Mouse (Mus musculus): ENCODE data around the gene Stk40.

Stk40 gene

DNA sequence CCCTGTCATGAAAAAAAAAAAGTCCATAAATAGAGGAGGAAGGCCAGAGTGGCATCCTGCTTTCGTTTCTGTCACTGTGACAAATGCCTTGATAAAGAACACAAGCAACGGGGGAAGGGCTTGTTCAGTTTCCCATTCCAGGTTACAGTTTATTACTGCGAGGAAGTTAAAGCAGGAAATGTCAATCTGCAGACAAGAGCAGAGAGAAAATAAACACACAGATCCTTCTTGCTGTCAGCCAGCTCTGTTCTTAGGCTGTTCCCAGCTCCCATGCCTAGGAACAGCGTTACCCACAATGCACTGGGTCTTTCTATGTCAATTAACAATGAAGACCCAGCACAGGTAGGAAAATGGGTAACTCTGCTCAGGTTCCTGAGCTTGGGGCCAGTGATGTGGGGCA, 51.4 kb downstream of the Stk40 start:
- 65% methylated on average over 4 of the region's 4 CpGs for WGBS

DNA sequence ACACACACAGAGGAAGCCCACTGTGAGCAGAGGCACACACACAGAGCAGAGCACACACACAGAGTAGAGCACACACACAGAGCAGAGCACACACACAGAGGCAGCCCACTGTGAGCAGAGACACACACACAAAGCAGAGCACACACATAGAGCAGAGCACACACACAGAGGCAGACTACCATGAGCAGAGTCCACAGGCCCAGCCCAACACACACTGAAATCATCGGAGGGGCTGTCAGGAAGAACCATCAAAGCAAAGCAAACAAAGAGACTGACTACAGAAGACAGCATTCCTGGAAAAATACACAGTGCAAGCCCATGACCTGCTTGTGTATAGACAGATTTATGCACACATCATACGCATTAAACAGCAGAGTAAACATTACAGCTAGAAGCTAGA, 52.1 kb downstream of the Stk40 start:
- WGBS = 68% methylated on average over 2 of the region's 2 CpGs

DNA sequence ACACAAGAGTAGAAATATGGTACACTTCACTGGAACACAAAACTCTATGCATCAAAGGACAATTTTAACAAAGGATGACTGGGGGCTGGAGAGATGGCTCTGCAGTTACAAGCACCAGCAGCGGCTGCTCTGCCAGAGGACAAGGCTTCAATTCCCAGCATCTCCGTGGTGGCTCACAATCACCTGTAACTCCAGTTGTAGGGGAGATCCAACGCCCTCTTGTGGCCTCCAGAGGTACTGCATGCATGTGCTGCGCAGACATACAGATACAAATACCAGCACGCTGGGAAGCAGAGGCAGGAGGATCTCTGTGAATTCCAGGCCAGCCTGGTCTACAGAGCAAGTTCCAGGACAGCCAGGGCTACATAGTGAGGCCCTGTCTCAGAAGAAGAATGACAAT, 52.9 kb downstream of the Stk40 start:
- 63% methylated on average over 5 of the region's 5 CpGs for WGBS

DNA sequence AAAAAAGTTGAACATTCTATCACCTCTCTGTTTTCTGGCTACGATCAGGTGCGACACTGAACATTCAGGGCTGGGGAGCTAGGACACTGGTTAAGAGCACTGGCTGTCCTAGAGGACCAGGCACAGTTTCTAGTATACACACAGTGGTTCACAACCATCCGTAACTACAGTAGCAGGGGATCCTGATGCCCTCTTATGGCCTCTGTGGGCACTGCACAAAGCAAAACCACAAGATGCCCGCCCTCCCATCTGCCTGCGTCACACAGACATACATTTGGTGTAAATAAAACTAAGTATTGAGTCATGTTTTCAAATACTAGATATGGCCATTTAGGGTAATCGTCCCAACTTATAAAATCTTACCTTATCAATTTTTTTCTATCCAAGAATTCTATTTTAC, 53.8 kb downstream of the Stk40 start:
- WGBS = 94% methylated on average over 6 of the region's 6 CpGs

DNA sequence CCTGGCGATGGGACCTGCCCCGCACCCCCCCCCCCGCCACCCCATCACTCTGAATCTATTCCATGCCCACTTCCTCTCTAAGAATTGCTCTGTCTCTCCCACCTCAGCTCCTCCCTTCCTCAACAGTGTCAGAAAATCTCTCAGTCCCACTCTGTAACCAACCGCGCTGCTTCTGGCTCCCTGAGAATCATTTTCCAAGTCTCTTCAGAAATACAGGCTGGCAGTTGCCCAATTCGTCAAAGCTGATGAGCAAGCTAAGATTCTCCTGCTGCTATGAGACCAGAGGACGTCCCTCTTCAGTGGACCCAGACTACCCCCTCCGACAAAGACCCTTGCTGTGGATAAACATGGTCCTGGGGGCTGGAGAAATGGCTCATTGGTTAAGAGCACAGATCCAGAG, 55.7 kb downstream of the Stk40 start:
- WGBS = 45% methylated on average over 8 of the region's 8 CpGs

DNA sequence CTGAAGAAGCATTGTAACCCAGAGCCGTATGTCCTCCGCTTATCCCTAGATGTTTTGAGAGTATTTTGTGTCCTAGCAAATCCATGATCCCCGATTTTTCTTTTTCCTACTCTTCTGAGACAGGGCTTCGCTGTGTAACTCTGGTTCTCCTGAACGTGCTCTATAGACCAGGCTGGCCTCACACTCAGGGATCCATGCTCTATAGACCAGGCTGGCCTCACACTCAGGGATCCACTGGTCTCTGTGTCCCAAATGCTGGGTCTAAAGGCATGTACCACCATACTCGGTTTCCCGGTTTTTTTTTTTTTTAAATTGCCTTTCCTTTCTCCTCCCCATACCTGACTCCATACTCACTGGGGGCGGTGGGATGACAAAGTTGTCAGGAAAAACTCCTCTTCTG, 57.2 kb downstream of the Stk40 start:
- 92% methylated on average over 8 of the region's 8 CpGs for WGBS

DNA sequence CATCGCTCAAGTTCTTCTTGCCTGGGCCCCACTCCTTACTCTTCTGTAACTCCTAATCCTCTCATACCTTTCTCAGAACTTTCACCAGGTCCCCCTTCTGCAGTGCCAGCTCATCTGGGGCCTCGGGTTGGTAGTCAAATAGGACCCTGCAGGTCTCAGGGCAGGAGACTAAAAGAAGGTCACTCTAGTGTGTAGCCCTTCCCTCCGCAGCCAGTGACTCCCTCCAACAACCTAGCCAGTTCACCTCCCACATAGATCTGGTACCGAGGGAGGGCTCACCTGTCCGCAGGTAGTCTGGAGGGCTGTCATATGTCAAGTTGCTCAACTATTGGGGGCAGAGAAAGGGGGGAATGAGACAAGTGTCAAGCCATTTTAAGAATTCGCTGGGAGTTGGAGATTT, 57.7 kb downstream of the Stk40 start:
- 86% methylated on average over 6 of the region's 6 CpGs for WGBS

DNA sequence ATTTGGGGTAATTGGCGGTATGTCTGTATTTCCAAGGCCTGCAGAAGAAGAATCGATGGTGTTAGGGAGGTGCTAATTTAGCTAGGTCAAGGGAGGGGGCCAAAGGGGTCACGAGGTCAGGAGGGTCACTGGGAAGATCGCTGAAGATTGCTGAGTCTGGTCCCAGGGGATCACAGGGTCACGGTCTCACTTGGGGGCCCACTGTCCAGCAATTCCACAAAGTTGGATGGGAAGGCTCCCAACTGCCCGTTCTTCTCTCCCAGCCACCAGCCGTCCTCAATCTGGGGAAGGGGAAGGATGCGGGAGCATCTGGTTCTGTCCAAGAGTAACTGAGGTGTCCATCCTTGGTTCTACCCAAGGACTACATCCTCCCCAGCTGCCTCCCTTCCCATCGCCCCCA, 58.2 kb downstream of the Stk40 start:
- WGBS = 82% methylated on average over 9 of the region's 9 CpGs

DNA sequence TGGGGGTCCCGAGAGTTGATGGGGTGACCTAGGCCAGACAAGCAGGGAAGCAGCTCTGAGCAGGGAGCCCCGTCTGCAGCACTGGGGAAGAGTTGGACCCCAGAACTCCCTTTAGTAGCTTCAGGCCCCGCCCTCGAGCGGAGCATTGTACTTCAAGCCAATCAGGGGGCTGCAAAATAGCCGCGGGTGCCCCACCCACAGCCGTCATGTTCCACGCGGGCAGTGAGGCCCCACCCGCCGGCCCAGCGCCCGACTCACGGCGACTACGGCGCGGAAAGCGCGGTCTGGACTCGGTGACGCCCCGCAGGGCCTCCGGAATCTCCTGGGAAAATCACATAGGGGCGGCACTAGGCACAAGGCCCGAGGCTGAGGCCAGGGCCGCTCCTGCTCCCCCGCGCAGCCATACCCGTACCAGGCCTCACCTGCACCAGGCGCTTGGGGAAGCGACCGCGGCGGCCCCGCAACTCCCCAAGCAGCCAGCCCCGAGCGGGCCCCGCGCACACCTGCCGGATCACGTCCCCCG, 58.8 kb downstream of the Stk40 start:
- under 1% methylated on average over 44 of the region's 44 CpGs for WGBS

DNA sequence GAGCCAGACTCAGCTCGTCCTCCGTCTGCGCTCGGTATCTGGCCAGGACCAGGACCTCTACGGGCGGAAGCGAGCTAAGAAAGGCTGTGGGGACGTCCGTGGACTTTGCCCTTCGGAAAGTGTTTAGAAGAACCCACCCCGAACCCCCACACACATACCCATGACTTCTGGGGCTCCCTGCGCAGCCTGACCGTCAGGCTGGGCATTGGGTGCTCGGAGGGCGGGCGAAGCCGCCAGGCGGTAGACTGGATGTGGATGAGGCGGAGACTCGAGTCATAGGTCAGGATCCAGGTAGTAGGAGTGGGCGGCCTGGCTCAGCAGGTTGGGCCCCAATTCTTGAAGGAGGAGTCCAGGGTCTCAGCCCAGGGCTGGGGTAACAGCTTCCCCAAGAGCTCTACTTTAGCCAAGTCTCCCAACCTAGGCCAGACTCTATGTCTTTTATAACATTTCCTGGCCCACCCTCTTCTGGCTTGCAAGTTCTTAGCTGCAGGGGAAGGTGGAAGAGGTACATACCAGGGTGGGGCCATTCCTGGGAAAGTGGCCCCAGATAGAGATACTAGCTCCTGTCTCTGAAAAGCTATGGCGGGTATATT, 59.4 kb downstream of the Stk40 start, which contains the start of gene Sh3d21:
Sh3d21 (minus strand) TSS at position 425 of the 593 bp plus-strand sequence.
- WGBS = 20% methylated on average over 22 of the region's 22 CpGs

DNA sequence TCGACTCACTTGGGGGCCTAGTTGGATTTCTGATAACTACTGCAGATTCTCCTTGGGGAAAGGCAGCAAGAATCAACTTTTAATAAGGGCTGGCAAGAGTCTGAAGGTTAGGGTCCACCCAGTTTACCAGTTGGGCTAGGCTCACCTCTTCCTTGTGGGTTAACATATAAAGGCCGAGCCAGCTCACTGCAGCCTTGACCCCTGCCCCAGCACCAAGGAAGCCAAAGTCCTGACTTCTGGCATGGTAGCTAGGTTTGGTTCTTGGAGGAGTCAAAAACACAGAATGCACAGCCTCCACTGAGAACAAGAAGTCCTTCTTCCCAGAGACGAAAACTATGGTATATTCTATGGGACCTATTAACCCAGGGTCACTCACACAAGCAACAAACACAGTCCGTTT, 59.9 kb downstream of the Stk40 start:
- 74% methylated on average over 4 of the region's 4 CpGs for WGBS

DNA sequence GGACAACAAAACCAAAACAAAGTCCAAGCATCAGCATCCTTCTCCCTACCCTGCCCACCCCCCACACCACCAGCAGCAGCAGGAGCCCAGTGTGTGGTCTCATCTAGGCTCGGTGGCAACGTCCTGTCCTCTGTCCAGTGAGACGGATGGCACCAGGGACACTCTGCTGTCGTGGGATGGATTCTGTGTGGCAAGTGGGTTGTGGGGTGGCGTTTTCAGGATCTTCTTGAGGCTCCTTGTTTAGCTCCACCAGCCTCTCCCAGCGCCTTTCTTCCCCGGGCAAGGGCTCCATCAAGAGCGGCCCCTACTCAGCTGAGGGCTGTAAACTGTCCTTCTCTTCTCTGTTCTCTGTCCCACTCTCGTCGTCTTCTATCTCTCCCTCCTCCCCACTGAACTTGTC, 61.3 kb downstream of the Stk40 start:
- WGBS = 69% methylated on average over 10 of the region's 10 CpGs

DNA sequence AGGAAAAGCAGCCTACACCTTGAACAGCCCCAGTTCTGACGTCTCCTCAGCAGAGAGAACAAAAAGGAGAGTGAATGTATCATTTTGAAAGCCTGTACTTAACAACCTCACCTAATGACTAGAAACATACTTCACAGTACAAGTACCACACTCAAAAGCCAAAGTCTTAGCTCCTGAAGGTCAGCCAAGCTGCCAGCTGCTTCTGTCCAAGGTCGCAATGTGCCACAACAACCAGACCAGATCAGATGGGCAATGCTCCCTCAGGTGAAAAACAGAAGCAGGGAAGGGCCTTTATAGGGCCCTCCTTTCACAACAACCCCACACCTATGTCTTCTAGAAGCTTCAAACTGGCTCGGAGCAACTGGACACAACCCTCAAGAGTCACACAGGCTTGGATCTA, 62.3 kb downstream of the Stk40 start:
- WGBS = 68% methylated on average over 3 of the region's 3 CpGs

DNA sequence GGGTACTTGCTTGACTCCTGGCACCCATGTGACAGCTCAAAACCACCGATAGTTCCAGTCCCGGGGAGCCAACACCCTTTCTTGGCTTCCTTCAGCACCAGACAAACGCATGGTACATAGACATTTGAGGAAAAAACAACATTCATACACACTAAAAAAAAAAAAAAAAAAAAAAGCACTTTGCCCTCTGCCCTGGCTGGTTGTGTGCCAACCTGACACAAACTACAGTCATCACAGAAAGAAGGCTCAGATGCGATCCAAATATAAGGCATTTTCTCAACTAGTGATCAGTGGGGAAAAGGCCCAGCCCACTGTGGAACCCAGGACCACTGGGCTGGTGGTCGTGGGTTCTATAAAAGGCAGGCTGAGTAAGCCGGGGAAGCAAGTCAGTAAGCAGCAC, 65.1 kb downstream of the Stk40 start:
- 70% methylated on average over 6 of the region's 6 CpGs for WGBS

DNA sequence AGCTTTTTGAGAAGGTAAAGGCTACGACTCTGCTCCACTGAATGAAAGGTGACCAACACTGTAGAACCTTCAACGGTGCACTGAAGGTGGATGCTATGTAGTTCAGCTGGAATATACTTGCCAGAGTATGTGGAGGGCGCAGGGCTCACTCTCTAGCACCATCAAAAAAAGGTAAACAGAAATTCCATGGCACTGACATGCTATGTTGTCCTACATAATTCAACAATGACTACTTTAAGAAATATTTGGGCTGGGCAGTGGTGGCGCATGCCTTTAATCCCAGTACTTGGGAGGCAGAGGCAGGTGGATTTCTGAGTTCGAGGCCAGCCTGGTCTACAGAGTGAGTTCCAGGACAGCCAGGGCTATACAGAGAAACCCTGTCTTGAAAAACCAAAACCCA, 67.0 kb downstream of the Stk40 start:
- WGBS = 96% methylated on average over 5 of the region's 5 CpGs

DNA sequence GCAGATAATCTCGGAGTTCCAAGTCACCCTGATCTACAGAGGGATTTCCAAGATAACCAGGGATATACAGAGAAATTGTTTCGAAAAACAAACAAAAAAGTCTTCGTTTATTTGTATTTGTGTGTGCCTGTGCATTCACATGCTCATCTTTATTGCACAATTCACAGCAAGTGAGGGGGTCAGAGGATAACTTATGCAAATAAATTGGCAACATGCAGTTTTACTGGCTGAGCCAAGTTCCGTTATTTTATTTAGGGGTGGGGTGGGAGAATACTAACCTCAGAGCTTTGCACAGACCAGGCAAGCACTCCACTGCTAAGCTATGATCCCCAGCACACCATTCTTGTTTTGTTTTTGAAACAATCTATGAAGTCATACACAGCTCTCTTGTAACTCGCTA, 70.0 kb downstream of the Stk40 start:
- 86% methylated on average over 5 of the region's 5 CpGs for WGBS

DNA sequence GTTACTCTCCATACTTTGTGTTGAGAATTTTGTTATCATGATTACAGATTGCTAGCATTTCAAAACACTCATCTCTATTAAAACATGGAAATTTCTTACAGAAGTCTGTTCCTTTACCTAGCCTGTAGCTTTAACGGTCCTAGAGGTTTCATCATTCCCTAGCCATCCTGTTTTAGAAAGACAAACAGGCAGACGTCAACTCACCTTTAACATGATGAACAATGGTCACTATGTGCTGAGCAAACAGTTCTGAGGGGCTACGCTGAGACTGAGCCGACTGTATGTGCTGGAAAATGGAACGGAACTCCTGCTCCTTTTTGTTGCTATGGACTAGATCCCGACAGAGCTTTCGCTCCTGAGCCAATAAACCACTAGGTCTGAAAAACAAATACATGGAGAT, 72.2 kb downstream of the Stk40 start:
- 93% methylated on average over 7 of the region's 7 CpGs for WGBS

DNA sequence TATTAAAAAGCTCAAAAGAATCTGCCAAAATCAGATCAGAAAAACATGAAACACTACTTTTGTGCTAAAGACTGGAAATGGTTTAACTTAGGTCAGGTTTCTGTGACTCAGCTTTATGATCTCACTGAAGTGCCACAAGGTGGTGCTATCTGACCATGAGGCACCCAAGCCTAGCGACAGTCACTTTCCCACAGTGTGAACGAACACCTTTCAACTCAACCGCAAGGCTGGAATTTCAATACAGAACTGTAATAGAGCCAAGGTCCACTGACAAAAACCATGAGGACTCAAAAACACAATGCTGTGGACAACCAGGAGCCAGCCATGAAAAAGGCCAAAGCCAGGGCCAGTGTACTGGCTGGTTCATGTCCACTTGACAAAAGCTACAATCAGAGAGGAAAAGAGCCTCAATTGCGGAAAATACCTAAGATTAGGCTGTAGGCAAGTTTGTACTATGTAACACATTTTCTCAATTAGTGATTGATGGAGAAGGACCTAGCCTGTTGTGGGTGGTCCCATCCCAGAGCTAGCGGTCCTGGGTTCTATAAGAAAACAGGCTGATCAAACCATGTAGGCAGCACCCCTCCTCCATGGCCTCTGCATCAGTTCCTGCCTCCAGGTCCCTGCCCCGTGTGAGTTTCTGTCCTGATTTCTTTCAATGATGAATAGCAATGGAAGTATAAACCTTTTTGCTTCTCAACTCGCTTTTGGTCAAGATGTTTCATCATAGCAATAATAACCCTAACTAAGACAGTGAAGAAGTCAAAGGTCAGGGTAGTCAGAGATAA, 77.6 kb downstream of the Stk40 start:
- WGBS = 43% methylated on average over 7 of the region's 7 CpGs

DNA sequence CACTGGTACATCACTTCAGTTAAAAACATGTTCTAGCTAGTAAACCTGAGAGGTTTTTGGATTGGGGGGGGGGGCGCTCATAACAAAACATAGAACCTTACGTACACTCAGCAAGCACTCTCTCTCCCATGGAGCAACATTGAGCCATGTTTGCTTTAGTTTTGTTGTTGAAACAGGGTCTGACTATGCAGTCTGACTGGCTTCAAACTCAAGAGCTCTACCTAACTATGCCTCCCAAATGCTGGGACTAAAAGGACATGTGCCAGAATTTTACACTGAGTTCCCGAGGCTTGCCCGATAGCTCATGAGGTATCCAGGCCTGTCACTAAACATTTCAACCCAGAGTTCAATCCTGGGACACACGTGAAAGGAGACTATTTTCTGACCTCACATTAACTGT, 79.3 kb downstream of the Stk40 start:
- WGBS = 77% methylated on average over 5 of the region's 5 CpGs

DNA sequence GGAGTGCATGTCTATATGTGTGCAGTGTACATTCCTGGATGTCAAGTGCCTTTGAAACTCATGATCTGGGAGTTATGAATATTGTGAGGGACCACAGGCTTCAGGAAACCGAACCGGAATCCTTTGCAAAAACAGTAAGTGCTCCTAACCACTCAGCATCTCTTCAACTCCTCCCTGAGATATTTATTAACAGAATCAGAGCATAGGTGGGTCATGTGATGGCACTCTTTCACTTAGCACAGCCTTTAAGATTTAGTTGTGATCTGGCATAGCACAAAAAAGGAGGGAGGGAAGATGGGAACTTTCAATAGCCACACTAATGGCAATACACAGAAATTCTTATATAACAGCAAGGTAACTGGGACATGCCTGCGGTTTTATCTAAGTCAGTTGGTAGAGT, 83.3 kb downstream of the Stk40 start:
- WGBS = 77% methylated on average over 3 of the region's 3 CpGs
